Mouse (Mus musculus) bone marrow macrophage, adult 2 months (primary cell): Measurements from ENCODE around the gene Tacc2.

Experiments used
- CTCF ChIP-seq: IDR thresholded peaks from 2 replicates; pipeline ENCODE4 v1.5.1; 2012; ENCODE audit warnings: low read depth, mild to moderate bottlenecking, low read length, moderate library complexity
- POLR2A ChIP-seq: IDR thresholded peaks from 2 replicates; pipeline ENCODE4 v1.6.1; 2012; ENCODE audit warnings: mild to moderate bottlenecking, low read depth, low read length, borderline replicate concordance

DNA sequence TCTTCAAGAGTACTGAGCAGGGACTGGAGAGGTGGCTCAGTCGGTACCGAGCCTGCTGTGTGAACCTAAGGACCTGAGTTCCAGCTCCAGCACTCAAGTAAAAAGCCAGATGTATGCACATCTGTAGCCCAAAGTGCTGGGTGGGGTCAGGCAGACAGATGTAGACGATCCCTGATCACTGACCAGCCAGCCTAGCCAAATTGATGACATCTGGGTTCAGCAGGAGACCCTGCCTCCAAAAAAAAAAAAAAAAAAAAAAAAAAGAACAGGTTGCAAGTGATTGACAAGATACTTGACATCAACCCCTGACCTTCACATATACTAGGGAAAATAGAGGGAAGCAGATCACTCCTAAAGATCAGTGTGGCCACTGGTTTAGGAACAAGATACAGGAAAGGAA is 211.7 kb downstream of the Tacc2 start:
- TF ChIP-seq POLR2A (no peak), CTCF (no peak)
